Mouse (Mus musculus): ENCODE data around the gene Crtc1. TPM values are rescaled to one million over a fixed set of nuclear protein-coding genes. Genes with fewer than 3 reads are reported as not detected.
A peak's percentile ranks its signal among the peaks of the same experiment; 100 is the strongest.

The Crtc1 gene
- 10 to 100 TPM; 16.4 to 20.8 TPM for total RNA-seq (2021)
- long read RNA-seq, experiment 1, full-length matches to known transcripts: 10 of 27 reads
- long read RNA-seq, experiment 1, partial matches to known transcripts: 2 of 27 reads
- long read RNA-seq, experiment 1, other reads (novel, unspliced or antisense): 15 of 27 reads
- long read RNA-seq, experiment 2, full-length matches to known transcripts: 7 of 30 reads
- long read RNA-seq, experiment 2, partial matches to known transcripts: 3 of 30 reads
- long read RNA-seq, experiment 2, other reads (novel, unspliced or antisense): 20 of 30 reads

- DNase-seq (ENCODE audit: low spot score in 2 of 2): peak; percentile 96 to 97
Observed at GRCm38 (mm10) chr8:70439055-70439847, at the start of gene Crtc1. TSS of gene Crtc1 (minus strand) at chr8:70439579.

GRCm38 (mm10) chr8:70488931-70489470 is 49.6 kb upstream of the Crtc1 start:
- no peak for DNase-seq (ENCODE audit: low spot score in 2 of 2)

GRCm38 (mm10) chr8:70487993-70488796 is 48.8 kb upstream of the Crtc1 start:
- DNase-seq (ENCODE audit: low spot score in 2 of 2): no peak

GRCm38 (mm10) chr8:70486941-70487520 is 47.7 kb upstream of the Crtc1 start, which contains the start of gene Tmem59l:
TSS of gene Tmem59l (minus strand) at chr8:70487358.
- no peak for DNase-seq (ENCODE audit: low spot score in 2 of 2)

- DNase-seq (ENCODE audit: low spot score in 2 of 2): no peak
Observed at GRCm38 (mm10) chr8:70486191-70486681, 46.9 kb upstream of the Crtc1 start.

- DNase-seq (ENCODE audit: low spot score in 2 of 2): no peak
Observed at GRCm38 (mm10) chr8:70482943-70483342, 43.6 kb upstream of the Crtc1 start.

- no peak for DNase-seq (ENCODE audit: low spot score in 2 of 2)
Observed at GRCm38 (mm10) chr8:70481908-70482307, 42.5 kb upstream of the Crtc1 start.

- no peak for DNase-seq (ENCODE audit: low spot score in 2 of 2)
Observed at GRCm38 (mm10) chr8:70477269-70477982, 38.0 kb upstream of the Crtc1 start.

- peak; percentile 82 to 93 for DNase-seq (ENCODE audit: low spot score in 2 of 2)
Observed at GRCm38 (mm10) chr8:70476333-70477268, 37.2 kb upstream of the Crtc1 start, which contains the start of gene Klhl26. TSS of gene Klhl26 (minus strand) at chr8:70476968.

GRCm38 (mm10) chr8:70471856-70472255 is 32.5 kb upstream of the Crtc1 start:
- no peak for DNase-seq (ENCODE audit: low spot score in 2 of 2)

- no peak for DNase-seq (ENCODE audit: low spot score in 2 of 2)
Observed at GRCm38 (mm10) chr8:70469938-70470337, 30.6 kb upstream of the Crtc1 start.

GRCm38 (mm10) chr8:70469295-70469916 is 30.0 kb upstream of the Crtc1 start:
- DNase-seq (ENCODE audit: low spot score in 2 of 2): no peak

GRCm38 (mm10) chr8:70468733-70469132 is 29.4 kb upstream of the Crtc1 start:
- no peak for DNase-seq (ENCODE audit: low spot score in 2 of 2)

GRCm38 (mm10) chr8:70467907-70468306 is 28.5 kb upstream of the Crtc1 start:
- no peak for DNase-seq (ENCODE audit: low spot score in 2 of 2)

- DNase-seq (ENCODE audit: low spot score in 2 of 2): peak in 1 of 2 experiments; percentile 59
Observed at GRCm38 (mm10) chr8:70467229-70467725, 27.9 kb upstream of the Crtc1 start.

- peak; percentile 58 to 74 for DNase-seq (ENCODE audit: low spot score in 2 of 2)
Observed at GRCm38 (mm10) chr8:70466771-70467170, 27.4 kb upstream of the Crtc1 start.

- DNase-seq (ENCODE audit: low spot score in 2 of 2): no peak
Observed at GRCm38 (mm10) chr8:70466305-70466704, 26.9 kb upstream of the Crtc1 start.

- DNase-seq (ENCODE audit: low spot score in 2 of 2): no peak
Observed at GRCm38 (mm10) chr8:70465701-70466100, 26.3 kb upstream of the Crtc1 start.

Data from gastrocnemius, postnatal 4 days (tissue).